Mouse (Mus musculus): ENCODE results near the gene Trim11.

Trim11 gene

GRCm38 (mm10) chr11:59015052-59015451 lies 37.2 kb downstream of the Trim11 start:
- peak; percentile 47 for DNase-seq (ENCODE audit: low read depth, low spot score)

GRCm38 (mm10) chr11:59026411-59026810 lies 48.5 kb downstream of the Trim11 start:
- DNase-seq (ENCODE audit: low read depth, low spot score) = no peak

- peak; percentile 19 for DNase-seq (ENCODE audit: low read depth, low spot score)
Observed at GRCm38 (mm10) chr11:59029003-59029402, 51.1 kb downstream of the Trim11 start.

Data from CD4-positive, CD25-positive, alpha-beta regulatory T cell, adult 2 months (primary cell).